Mouse (Mus musculus) layer of hippocampus, postnatal 14 days (tissue): ENCODE measurements around the gene Slc25a31. TPM values are rescaled to one million over a fixed set of nuclear protein-coding genes. Genes with fewer than 3 reads are reported as not detected.

Experiments used
- DNase-seq, 2 experiments: peaks; one replicate each; pipeline ENCODE4 v3.0.0; 2021 to 2022; ENCODE audit warnings: low spot score in 2 of 2, mixed read lengths in 1 of 2
- long read RNA-seq, 2 experiments: library from polyadenylated mRNA; stranded (forward); transcript quantifications; one replicate each; pipeline ENCODE4 v2.0.0; 2021
- total RNA-seq, 2 experiments: library from RNA; stranded (reverse); gene quantifications; 2 replicates each; pipeline ENCODE4 v1.2.3; 2021

The Slc25a31 gene
- total RNA-seq: under 1 TPM; 0.17 to 0.35 TPM
- long read RNA-seq, experiment 1: 0 reads
- long read RNA-seq, experiment 2, partial matches to known transcripts: 0 of 1 reads
- long read RNA-seq, experiment 2, other reads (novel, unspliced or antisense): 0 of 1 reads

- DNase-seq: no peak
These were observed at the start of gene Slc25a31 for GRCm38 (mm10) chr3:40708655-40709054. Slc25a31 (plus strand) TSS chr3:40708855.

GRCm38 (mm10) chr3:40660231-40660630 lies 48.4 kb upstream of the Slc25a31 start:
- DNase-seq: no peak

GRCm38 (mm10) chr3:40666109-40666508 lies 42.5 kb upstream of the Slc25a31 start:
- no peak for DNase-seq

GRCm38 (mm10) chr3:40666861-40667719 lies 41.6 kb upstream of the Slc25a31 start:
- DNase-seq: peak; percentile 25 to 73

GRCm38 (mm10) chr3:40668889-40669288 lies 39.8 kb upstream of the Slc25a31 start:
- no peak for DNase-seq

GRCm38 (mm10) chr3:40669395-40669794 lies 39.3 kb upstream of the Slc25a31 start:
- DNase-seq: no peak

- peak in 1 of 2 experiments; percentile 39 for DNase-seq
These were observed 35.1 kb upstream of the Slc25a31 start for GRCm38 (mm10) chr3:40673515-40673914.

GRCm38 (mm10) chr3:40674873-40675405 lies 33.7 kb upstream of the Slc25a31 start:
- DNase-seq: no peak

- DNase-seq: no peak
These were observed 29.8 kb upstream of the Slc25a31 start for GRCm38 (mm10) chr3:40678856-40679255.

- no peak for DNase-seq
These were observed 26.3 kb upstream of the Slc25a31 start for GRCm38 (mm10) chr3:40682404-40682803.

- no peak for DNase-seq
These were observed 25.5 kb upstream of the Slc25a31 start for GRCm38 (mm10) chr3:40683171-40683570.

- DNase-seq: no peak
These were observed 22.7 kb upstream of the Slc25a31 start for GRCm38 (mm10) chr3:40685855-40686515.

GRCm38 (mm10) chr3:40686836-40687235 lies 21.8 kb upstream of the Slc25a31 start:
- DNase-seq: no peak

GRCm38 (mm10) chr3:40687588-40687987 lies 21.1 kb upstream of the Slc25a31 start:
- DNase-seq: no peak

GRCm38 (mm10) chr3:40691566-40691965 lies 17.1 kb upstream of the Slc25a31 start:
- no peak for DNase-seq

GRCm38 (mm10) chr3:40693435-40693834 lies 15.2 kb upstream of the Slc25a31 start:
- no peak for DNase-seq

GRCm38 (mm10) chr3:40693960-40694359 lies 14.7 kb upstream of the Slc25a31 start:
- DNase-seq: no peak

GRCm38 (mm10) chr3:40694438-40694837 lies 14.2 kb upstream of the Slc25a31 start:
- DNase-seq: no peak

- no peak for DNase-seq
These were observed 13.5 kb upstream of the Slc25a31 start for GRCm38 (mm10) chr3:40695162-40695561.

- DNase-seq: no peak
These were observed 9.8 kb upstream of the Slc25a31 start for GRCm38 (mm10) chr3:40698834-40699233.

GRCm38 (mm10) chr3:40704816-40705430 lies 3.7 kb upstream of the Slc25a31 start:
- no peak for DNase-seq
